Mouse (Mus musculus): ENCODE measurements around the gene Gm10271. TPM values are rescaled to one million over a fixed set of nuclear protein-coding genes. Genes with fewer than 3 reads are reported as not detected.

Gm10271 gene
- total and polyA plus RNA-seq, 2 experiments from 2014 or later = not detected

GRCm38 (mm10) chr10:117009691-117010090 lies 37.3 kb upstream of the Gm10271 start:
- no peak overlapping the region for H3K27ac ChIP-seq
- ATAC-seq (no peak), DNase-seq (ENCODE audit: low spot score) (no peak)
- TF ChIP-seq CTCF (IDR thresholded peaks at IDR 0.05; ENCODE audit: low read depth) = no peak
- 91% methylated on average over 6 of the region's 6 CpGs for WGBS
- no peaks in the 10 kb centered on the region for H3K9me3 ChIP-seq (ENCODE audit: low read length)
- H3K4me2 ChIP-seq (ENCODE audit: low read depth, low read length) = no peak overlapping the region
- no peaks in the 10 kb centered on the region for H3K27me3 ChIP-seq (ENCODE audit: insufficient read depth, low read length)
- H3K9ac ChIP-seq (replicated peaks; ENCODE audit: low read length) = no peak overlapping the region
- H3K36me3 ChIP-seq (ENCODE audit: insufficient read depth, low read length) = no peaks in the 10 kb centered on the region
- no peak overlapping the region for H3K4me3 ChIP-seq (ENCODE audit: low read length)
- H3K4me1 ChIP-seq (ENCODE audit: insufficient read depth, low read length) = no peaks in the 10 kb centered on the region

- no peak for TF ChIP-seq CTCF (IDR thresholded peaks at IDR 0.05; ENCODE audit: low read depth)
- no peaks in the 10 kb centered on the region for H3K27me3 ChIP-seq (ENCODE audit: insufficient read depth, low read length)
- H3K4me1 ChIP-seq (ENCODE audit: insufficient read depth, low read length) = no peaks in the 10 kb centered on the region
- H3K9me3 ChIP-seq (ENCODE audit: low read length) = no peaks in the 10 kb centered on the region
- no peak overlapping the region for H3K9ac ChIP-seq (replicated peaks; ENCODE audit: low read length)
- no peak overlapping the region for H3K4me3 ChIP-seq (ENCODE audit: low read length)
- ATAC-seq = no peak
- no peak for DNase-seq (ENCODE audit: low spot score)
- H3K27ac ChIP-seq = no peak overlapping the region
- H3K36me3 ChIP-seq (ENCODE audit: insufficient read depth, low read length) = no peaks in the 10 kb centered on the region
- WGBS = 70% methylated on average over 12 of the region's 12 CpGs
- H3K4me2 ChIP-seq (ENCODE audit: low read depth, low read length) = no peak overlapping the region
Measured at GRCm38 (mm10) chr10:117005707-117006464, 33.5 kb upstream of the Gm10271 start.

- Histone ChIP-seq H3K9ac (replicated peaks; ENCODE audit: low read length) (no peak overlapping the region), H3K36me3 (ENCODE audit: insufficient read depth, low read length) (no peaks in the 10 kb centered on the region), H3K27me3 (ENCODE audit: insufficient read depth, low read length) (no peaks in the 10 kb centered on the region), H3K9me3 (ENCODE audit: low read length) (no peaks in the 10 kb centered on the region), H3K4me1 (ENCODE audit: insufficient read depth, low read length) (no peaks in the 10 kb centered on the region), H3K4me3 (ENCODE audit: low read length) (no peak overlapping the region), H3K4me2 (ENCODE audit: low read depth, low read length) (no peak overlapping the region), H3K27ac (no peak overlapping the region)
- DNase-seq (ENCODE audit: low spot score) (no peak), ATAC-seq (no peak)
- no peak for TF ChIP-seq CTCF (IDR thresholded peaks at IDR 0.05; ENCODE audit: low read depth)
- WGBS = 66% methylated on average over 5 of the region's 5 CpGs
Measured at GRCm38 (mm10) chr10:117004695-117005094, 32.3 kb upstream of the Gm10271 start.

GRCm38 (mm10) chr10:117000975-117001374 lies 28.6 kb upstream of the Gm10271 start:
- Histone ChIP-seq H3K4me1 (ENCODE audit: insufficient read depth, low read length) (no peaks in the 10 kb centered on the region), H3K27me3 (ENCODE audit: insufficient read depth, low read length) (no peaks in the 10 kb centered on the region), H3K4me3 (ENCODE audit: low read length) (no peak overlapping the region), H3K9me3 (ENCODE audit: low read length) (no peaks in the 10 kb centered on the region), H3K36me3 (ENCODE audit: insufficient read depth, low read length) (no peaks in the 10 kb centered on the region), H3K4me2 (ENCODE audit: low read depth, low read length) (no peak overlapping the region), H3K27ac (no peak overlapping the region), H3K9ac (replicated peaks; ENCODE audit: low read length) (no peak overlapping the region)
- no peak for ATAC-seq
- 50% methylated on average over 12 of the region's 12 CpGs for WGBS
- no peak for TF ChIP-seq CTCF (IDR thresholded peaks at IDR 0.05; ENCODE audit: low read depth)
- DNase-seq (ENCODE audit: low spot score) = peak; percentile 31

- no peak for ATAC-seq
- TF ChIP-seq CTCF (IDR thresholded peaks at IDR 0.05; ENCODE audit: low read depth) = no peak
- no peak overlapping the region for H3K9ac ChIP-seq (replicated peaks; ENCODE audit: low read length)
- H3K4me1 ChIP-seq (ENCODE audit: insufficient read depth, low read length) = no peaks in the 10 kb centered on the region
- no peak overlapping the region for H3K4me3 ChIP-seq (ENCODE audit: low read length)
- no peak for DNase-seq (ENCODE audit: low spot score)
- no peak overlapping the region for H3K4me2 ChIP-seq (ENCODE audit: low read depth, low read length)
- no peaks in the 10 kb centered on the region for H3K36me3 ChIP-seq (ENCODE audit: insufficient read depth, low read length)
- no peak overlapping the region for H3K27ac ChIP-seq
- 82% methylated on average over 17 of the region's 17 CpGs for WGBS
- no peaks in the 10 kb centered on the region for H3K27me3 ChIP-seq (ENCODE audit: insufficient read depth, low read length)
- H3K9me3 ChIP-seq (ENCODE audit: low read length) = no peaks in the 10 kb centered on the region
Measured at GRCm38 (mm10) chr10:116998716-116999455, 26.5 kb upstream of the Gm10271 start.

GRCm38 (mm10) chr10:116996236-116996600 lies 23.8 kb upstream of the Gm10271 start:
- no peak for DNase-seq (ENCODE audit: low spot score)
- no peaks in the 10 kb centered on the region for H3K4me1 ChIP-seq (ENCODE audit: insufficient read depth, low read length)
- H3K4me2 ChIP-seq (ENCODE audit: low read depth, low read length) = no peak overlapping the region
- no peak for TF ChIP-seq CTCF (IDR thresholded peaks at IDR 0.05; ENCODE audit: low read depth)
- H3K36me3 ChIP-seq (ENCODE audit: insufficient read depth, low read length) = no peaks in the 10 kb centered on the region
- no peak overlapping the region for H3K9ac ChIP-seq (replicated peaks; ENCODE audit: low read length)
- H3K4me3 ChIP-seq (ENCODE audit: low read length) = no peak overlapping the region
- H3K9me3 ChIP-seq (ENCODE audit: low read length) = no peaks in the 10 kb centered on the region
- 74% methylated on average over 6 of the region's 6 CpGs for WGBS
- H3K27ac ChIP-seq = no peak overlapping the region
- no peaks in the 10 kb centered on the region for H3K27me3 ChIP-seq (ENCODE audit: insufficient read depth, low read length)
- ATAC-seq = no peak

Data from hindbrain, postnatal 0 days (tissue).